Mouse (Mus musculus): Measurements from ENCODE around the gene Bfsp2. TPM values are rescaled to one million over a fixed set of nuclear protein-coding genes. Genes with fewer than 3 reads are reported as not detected.
A peak's percentile ranks its signal among the peaks of the same experiment; 100 is the strongest.

Gene Bfsp2
- polyA plus RNA-seq, 1 experiment from 2014 or later, result 0.24 TPM

DNA sequence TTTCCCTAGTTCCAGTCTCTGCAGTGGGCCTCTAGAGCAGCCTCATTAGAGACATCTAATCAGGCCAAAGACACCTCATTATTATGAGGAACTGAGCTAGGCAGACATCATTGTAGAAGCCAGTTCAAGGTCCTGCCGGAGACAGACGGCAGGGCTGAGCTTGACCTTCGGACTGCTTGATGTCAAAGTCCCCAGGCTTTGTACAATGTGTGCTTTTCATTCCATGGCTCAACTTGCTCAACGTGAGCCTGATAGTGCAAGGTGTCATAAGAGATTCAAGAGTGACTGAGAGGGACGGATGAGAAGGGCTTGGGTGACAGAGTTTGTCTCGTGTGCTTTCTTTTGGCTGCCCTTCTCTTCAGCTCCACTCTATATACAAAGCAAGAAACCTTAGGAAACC is 4.8 kb downstream of the Bfsp2 start:
- Histone ChIP-seq H3K9ac (ENCODE audit: low read length) (no peak overlapping the region), H3K27me3 (replicated peaks; ENCODE audit: control insufficient read depth, insufficient read depth, low read length) (no peaks in the 10 kb centered on the region), H3K36me3 (ENCODE audit: control insufficient read depth, insufficient read depth, low read length) (no peaks in the 10 kb centered on the region), H3K4me3 (ENCODE audit: low read depth, low read length) (no peak overlapping the region), H3K4me2 (ENCODE audit: low read length) (no peak overlapping the region), H3K9me3 (ENCODE audit: control insufficient read depth, low read length) (no peaks in the 10 kb centered on the region), H3K4me1 (replicated peaks; ENCODE audit: control insufficient read depth, insufficient read depth, low read length) (peaks cover 3% of the 10 kb centered on the region; the same call in 1 of the 2 replicates), H3K27ac (ENCODE audit: low read depth) (no peak overlapping the region)
- DNase-seq (ENCODE audit: low spot score) (no peak), ATAC-seq (replicated peaks; ENCODE audit: low FRiP score, low TSS enrichment, low read depth) (no peak; the same call in 1 of the 2 replicates)
- 64% methylated on average over 6 of the region's 6 CpGs for WGBS

DNA sequence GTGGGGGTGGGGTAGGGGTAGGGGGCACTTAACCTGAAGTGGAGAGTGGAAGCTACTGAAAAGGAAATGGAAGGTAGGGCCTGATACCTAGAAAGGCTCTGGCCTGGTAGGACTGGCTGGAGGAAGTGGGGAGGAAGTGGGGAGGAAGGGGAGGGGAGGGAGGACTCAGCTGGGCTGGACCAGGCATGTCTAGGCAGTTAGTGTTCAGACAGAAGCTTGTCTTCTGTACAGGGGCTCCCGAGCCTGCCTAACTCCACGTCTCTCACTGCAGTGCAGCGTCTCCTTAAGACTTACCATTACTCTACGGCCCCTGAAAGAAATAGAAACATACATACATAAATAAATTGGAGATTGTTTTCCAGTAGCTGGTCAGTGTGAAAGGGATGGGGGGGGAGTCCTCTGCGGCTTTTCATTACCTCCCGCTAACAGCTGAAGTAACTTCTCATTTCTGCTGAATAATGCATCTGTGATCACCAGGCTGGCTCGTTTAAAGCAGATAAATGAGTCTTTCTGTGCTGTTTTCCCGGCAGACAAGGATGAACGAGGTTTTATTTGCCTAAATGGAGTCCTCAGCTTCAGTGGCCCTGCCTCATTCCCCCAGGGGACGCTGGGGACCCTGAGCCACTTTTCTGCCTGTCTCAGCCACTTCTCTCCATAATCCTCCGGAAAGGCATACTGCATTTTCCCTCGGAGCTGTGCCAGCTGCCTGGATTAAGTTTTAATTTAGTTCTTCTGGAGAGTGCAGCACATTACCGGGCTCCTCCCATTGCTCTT is 6.1 kb downstream of the Bfsp2 start:
- no peak overlapping the region for H3K9ac ChIP-seq (ENCODE audit: low read length)
- 41% methylated on average over 13 of the region's 13 CpGs for WGBS
- H3K9me3 ChIP-seq (ENCODE audit: control insufficient read depth, low read length), result no peaks in the 10 kb centered on the region
- H3K4me2 ChIP-seq (ENCODE audit: low read length), result no peak overlapping the region
- no peak overlapping the region for H3K27ac ChIP-seq (ENCODE audit: low read depth)
- peaks cover 3% of the 10 kb centered on the region; the same call in 1 of the 2 replicates for H3K4me1 ChIP-seq (replicated peaks; ENCODE audit: control insufficient read depth, insufficient read depth, low read length)
- no peaks in the 10 kb centered on the region for H3K27me3 ChIP-seq (replicated peaks; ENCODE audit: control insufficient read depth, insufficient read depth, low read length)
- no peak overlapping the region for H3K4me3 ChIP-seq (ENCODE audit: low read depth, low read length)
- DNase-seq (ENCODE audit: low spot score), result no peak
- ATAC-seq (replicated peaks; ENCODE audit: low FRiP score, low TSS enrichment, low read depth), result no peak
- H3K36me3 ChIP-seq (ENCODE audit: control insufficient read depth, insufficient read depth, low read length), result no peaks in the 10 kb centered on the region

DNA sequence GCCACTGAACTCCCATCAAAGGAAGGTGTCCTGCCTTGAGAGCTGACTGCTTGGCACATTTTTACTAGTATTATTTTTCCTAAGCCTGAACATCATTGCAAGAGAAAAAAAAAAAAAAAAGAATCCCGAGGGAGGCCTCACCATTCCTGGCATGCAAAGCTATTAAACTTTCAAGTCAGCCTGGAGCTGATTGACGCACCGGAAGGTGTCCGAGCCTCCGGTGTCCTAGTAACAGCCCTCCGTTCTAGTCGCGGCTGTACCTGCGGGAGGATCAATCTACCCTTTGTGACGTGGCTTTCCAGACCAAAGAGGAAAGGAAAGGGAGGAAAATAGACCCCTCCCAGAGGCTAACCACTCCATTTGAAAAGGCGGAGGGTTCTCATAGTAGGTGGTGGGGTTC is 8.4 kb downstream of the Bfsp2 start:
- ATAC-seq (replicated peaks; ENCODE audit: low FRiP score, low TSS enrichment, low read depth) (no peak), DNase-seq (ENCODE audit: low spot score) (no peak)

DNA sequence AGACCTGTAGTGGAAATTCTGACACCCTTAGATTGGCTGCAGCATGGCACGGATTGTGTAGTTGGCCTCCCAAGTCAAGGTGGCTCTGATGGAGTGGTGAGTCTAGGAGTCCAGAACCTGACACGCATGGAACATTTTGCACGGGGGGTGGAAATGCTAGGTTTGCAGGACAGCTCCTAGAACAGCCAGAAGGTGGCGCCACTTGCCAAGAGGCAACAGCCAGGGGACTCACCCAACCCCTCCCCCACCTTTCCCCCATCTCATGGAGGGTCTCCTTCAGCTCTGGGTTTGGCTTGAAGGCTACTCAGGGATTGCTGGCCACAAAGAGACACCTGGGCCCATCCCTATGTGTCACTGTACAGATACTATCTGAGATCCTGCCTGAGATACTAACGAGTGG is 10.7 kb downstream of the Bfsp2 start:
- H3K4me1 ChIP-seq (replicated peaks; ENCODE audit: control insufficient read depth, insufficient read depth, low read length), result peaks cover 2% of the 10 kb centered on the region; the same call in 1 of the 2 replicates
- H3K4me2 ChIP-seq (ENCODE audit: low read length), result no peak overlapping the region
- 74% methylated on average over 5 of the region's 5 CpGs for WGBS
- DNase-seq (ENCODE audit: low spot score), result no peak
- no peaks in the 10 kb centered on the region for H3K36me3 ChIP-seq (ENCODE audit: control insufficient read depth, insufficient read depth, low read length)
- no peak for ATAC-seq (replicated peaks; ENCODE audit: low FRiP score, low TSS enrichment, low read depth)
- no peaks in the 10 kb centered on the region for H3K27me3 ChIP-seq (replicated peaks; ENCODE audit: control insufficient read depth, insufficient read depth, low read length)
- no peaks in the 10 kb centered on the region for H3K9me3 ChIP-seq (ENCODE audit: control insufficient read depth, low read length)
- H3K4me3 ChIP-seq (ENCODE audit: low read depth, low read length), result no peak overlapping the region
- no peak overlapping the region for H3K9ac ChIP-seq (ENCODE audit: low read length)
- H3K27ac ChIP-seq (ENCODE audit: low read depth), result no peak overlapping the region

More for the DNA sequence above, 8.4 kb downstream of the Bfsp2 start:
- Histone ChIP-seq H3K9ac (ENCODE audit: low read length) (no peak overlapping the region), H3K4me1 (replicated peaks; ENCODE audit: control insufficient read depth, insufficient read depth, low read length) (peaks cover 3% of the 10 kb centered on the region; the same call in 1 of the 2 replicates), H3K27me3 (replicated peaks; ENCODE audit: control insufficient read depth, insufficient read depth, low read length) (no peaks in the 10 kb centered on the region), H3K4me2 (ENCODE audit: low read length) (peak overlapping the region; percentile 24; the same call in 1 of the 2 replicates), H3K4me3 (ENCODE audit: low read depth, low read length) (no peak overlapping the region), H3K36me3 (ENCODE audit: control insufficient read depth, insufficient read depth, low read length) (no peaks in the 10 kb centered on the region), H3K9me3 (ENCODE audit: control insufficient read depth, low read length) (no peaks in the 10 kb centered on the region), H3K27ac (ENCODE audit: low read depth) (no peak overlapping the region)
- WGBS, result 20% methylated on average over 11 of the region's 11 CpGs

DNA sequence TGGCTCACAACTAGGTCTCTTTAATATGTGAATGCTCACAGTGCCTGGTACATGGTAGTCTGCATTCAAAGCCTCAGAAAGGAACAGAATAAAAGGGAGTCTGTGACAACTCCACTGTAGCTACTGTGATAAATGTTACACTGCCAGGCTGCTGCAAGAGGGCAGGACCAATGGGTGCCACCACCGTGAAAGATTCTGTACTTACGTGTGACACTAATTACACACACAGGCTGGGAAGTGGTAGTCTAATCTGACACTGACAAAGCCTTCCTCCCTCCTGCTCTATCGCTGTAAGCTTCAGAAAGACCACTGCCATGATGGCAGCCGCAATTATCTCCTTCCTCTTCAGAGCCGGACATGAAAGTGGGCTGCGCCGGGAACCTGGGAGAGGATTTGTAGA is 11.3 kb downstream of the Bfsp2 start:
- WGBS, result 86% methylated on average over 7 of the region's 7 CpGs
- Histone ChIP-seq H3K9ac (ENCODE audit: low read length) (no peak overlapping the region), H3K4me1 (replicated peaks; ENCODE audit: control insufficient read depth, insufficient read depth, low read length) (no peaks in the 10 kb centered on the region; the same call in 1 of the 2 replicates), H3K36me3 (ENCODE audit: control insufficient read depth, insufficient read depth, low read length) (no peaks in the 10 kb centered on the region), H3K9me3 (ENCODE audit: control insufficient read depth, low read length) (no peaks in the 10 kb centered on the region), H3K27ac (ENCODE audit: low read depth) (no peak overlapping the region), H3K4me2 (ENCODE audit: low read length) (no peak overlapping the region), H3K27me3 (replicated peaks; ENCODE audit: control insufficient read depth, insufficient read depth, low read length) (no peaks in the 10 kb centered on the region), H3K4me3 (ENCODE audit: low read depth, low read length) (no peak overlapping the region)
- DNase-seq (ENCODE audit: low spot score) (no peak), ATAC-seq (replicated peaks; ENCODE audit: low FRiP score, low TSS enrichment, low read depth) (no peak)

DNA sequence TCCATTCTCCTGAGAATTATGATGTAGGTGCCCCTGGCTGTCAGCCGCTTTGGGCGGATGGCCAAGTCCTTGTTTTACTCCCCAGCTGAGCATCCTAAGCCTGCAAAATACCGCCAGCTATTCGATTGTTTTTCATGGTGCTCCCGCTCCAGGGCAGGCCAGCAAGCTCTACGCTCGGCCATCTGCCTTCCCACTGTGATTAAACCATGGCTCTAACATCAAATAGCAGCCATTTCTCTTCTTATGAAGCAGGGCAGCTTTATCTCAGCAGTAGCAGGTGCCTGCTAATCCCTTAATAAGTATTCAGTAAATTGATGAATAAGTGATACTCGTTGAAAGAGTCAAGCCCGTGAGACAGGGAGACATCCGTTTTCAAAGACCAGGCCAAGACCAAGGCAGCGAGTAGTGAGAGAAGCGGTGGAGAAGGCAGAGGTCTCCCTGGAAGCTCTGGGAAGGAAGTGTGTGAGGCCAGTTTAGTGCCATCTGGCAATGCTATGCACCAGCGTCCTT is 14.5 kb downstream of the Bfsp2 start:
- DNase-seq (ENCODE audit: low spot score) (no peak), ATAC-seq (replicated peaks; ENCODE audit: low FRiP score, low TSS enrichment, low read depth) (no peak)
- WGBS, result 60% methylated on average over 13 of the region's 13 CpGs
- Histone ChIP-seq H3K4me2 (ENCODE audit: low read length) (no peak overlapping the region), H3K36me3 (ENCODE audit: control insufficient read depth, insufficient read depth, low read length) (no peaks in the 10 kb centered on the region), H3K9me3 (ENCODE audit: control insufficient read depth, low read length) (no peaks in the 10 kb centered on the region), H3K27ac (ENCODE audit: low read depth) (no peak overlapping the region), H3K9ac (ENCODE audit: low read length) (no peak overlapping the region), H3K4me1 (replicated peaks; ENCODE audit: control insufficient read depth, insufficient read depth, low read length) (no peaks in the 10 kb centered on the region; the same call in 1 of the 2 replicates), H3K4me3 (ENCODE audit: low read depth, low read length) (no peak overlapping the region), H3K27me3 (replicated peaks; ENCODE audit: control insufficient read depth, insufficient read depth, low read length) (no peaks in the 10 kb centered on the region)

DNA sequence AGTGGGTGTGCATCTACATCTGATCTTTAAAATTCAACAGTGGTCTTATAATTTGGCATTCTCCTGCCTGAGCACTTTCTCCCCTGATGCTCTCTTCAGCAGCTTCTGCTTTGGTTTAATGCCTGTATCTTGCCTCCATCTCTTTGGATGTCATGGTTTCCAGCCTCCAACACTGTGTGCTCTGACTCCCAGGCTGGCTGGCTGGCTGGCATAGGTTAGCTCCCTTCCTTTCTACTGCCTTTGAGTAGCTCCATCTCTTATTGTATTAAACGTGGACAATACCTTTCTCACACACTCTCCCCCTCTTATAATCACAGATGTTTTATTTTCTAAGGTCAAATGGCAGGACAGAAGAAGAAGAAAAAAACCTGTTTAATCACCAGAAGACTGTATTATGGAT is 14.9 kb downstream of the Bfsp2 start:
- Histone ChIP-seq H3K4me2 (ENCODE audit: low read length) (no peak overlapping the region), H3K9me3 (ENCODE audit: control insufficient read depth, low read length) (no peaks in the 10 kb centered on the region), H3K9ac (ENCODE audit: low read length) (no peak overlapping the region), H3K4me1 (replicated peaks; ENCODE audit: control insufficient read depth, insufficient read depth, low read length) (no peaks in the 10 kb centered on the region; the same call in 1 of the 2 replicates), H3K27me3 (replicated peaks; ENCODE audit: control insufficient read depth, insufficient read depth, low read length) (no peaks in the 10 kb centered on the region), H3K4me3 (ENCODE audit: low read depth, low read length) (no peak overlapping the region), H3K36me3 (ENCODE audit: control insufficient read depth, insufficient read depth, low read length) (no peaks in the 10 kb centered on the region), H3K27ac (ENCODE audit: low read depth) (no peak overlapping the region)
- DNase-seq (ENCODE audit: low spot score) (no peak), ATAC-seq (replicated peaks; ENCODE audit: low FRiP score, low TSS enrichment, low read depth) (no peak)
- WGBS, result 29% methylated on average over 1 of the region's 1 CpGs

DNA sequence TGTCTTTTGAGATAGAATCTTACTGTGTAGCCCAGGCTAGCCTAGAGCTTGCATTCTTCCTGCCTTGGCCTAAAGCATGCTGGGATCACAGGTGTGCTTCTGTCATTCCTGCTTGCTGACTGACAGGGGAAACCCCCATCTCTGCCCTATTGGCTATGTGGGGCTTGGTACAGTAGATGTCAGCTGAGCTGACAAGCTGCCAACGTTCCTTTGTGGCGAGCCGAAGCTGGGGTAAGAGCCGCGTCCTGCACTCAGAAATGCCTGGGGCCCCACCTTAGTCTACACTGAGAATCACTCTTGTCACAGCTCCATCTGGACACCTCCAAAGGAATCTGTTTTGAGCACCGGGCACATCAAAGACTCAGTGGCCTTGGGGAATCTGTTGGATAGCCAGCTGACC is 16.4 kb downstream of the Bfsp2 start:
- H3K27me3 ChIP-seq (replicated peaks; ENCODE audit: control insufficient read depth, insufficient read depth, low read length), result no peaks in the 10 kb centered on the region
- no peak overlapping the region for H3K27ac ChIP-seq (ENCODE audit: low read depth)
- no peaks in the 10 kb centered on the region for H3K36me3 ChIP-seq (ENCODE audit: control insufficient read depth, insufficient read depth, low read length)
- no peak overlapping the region for H3K4me2 ChIP-seq (ENCODE audit: low read length)
- ATAC-seq (replicated peaks; ENCODE audit: low FRiP score, low TSS enrichment, low read depth), result no peak
- no peak overlapping the region for H3K4me3 ChIP-seq (ENCODE audit: low read depth, low read length)
- no peaks in the 10 kb centered on the region; the same call in 1 of the 2 replicates for H3K4me1 ChIP-seq (replicated peaks; ENCODE audit: control insufficient read depth, insufficient read depth, low read length)
- DNase-seq (ENCODE audit: low spot score), result no peak
- no peak overlapping the region for H3K9ac ChIP-seq (ENCODE audit: low read length)
- WGBS, result 86% methylated on average over 6 of the region's 6 CpGs
- H3K9me3 ChIP-seq (ENCODE audit: control insufficient read depth, low read length), result no peaks in the 10 kb centered on the region

DNA sequence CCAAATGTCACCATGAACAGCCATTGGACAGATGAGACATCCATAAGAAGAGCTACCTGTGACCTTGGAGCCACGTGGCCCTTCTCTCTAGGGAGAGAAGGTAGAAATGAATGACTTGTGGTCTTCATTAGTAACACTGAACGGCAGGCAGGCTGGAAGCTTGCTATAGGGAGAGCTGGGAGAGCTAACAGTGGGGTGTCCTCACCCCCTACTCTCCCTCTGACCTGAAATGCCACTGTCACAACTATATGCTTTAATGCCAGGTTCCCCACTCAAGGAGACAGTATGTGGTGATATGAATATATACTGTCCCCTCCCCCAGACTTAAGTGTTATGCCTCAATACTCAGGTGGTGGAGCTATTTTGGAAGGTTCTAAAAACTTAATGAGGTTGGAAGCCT is 20.4 kb downstream of the Bfsp2 start:
- DNase-seq (ENCODE audit: low spot score) (no peak), ATAC-seq (replicated peaks; ENCODE audit: low FRiP score, low TSS enrichment, low read depth) (no peak)
- Histone ChIP-seq H3K4me3 (ENCODE audit: low read depth, low read length) (no peak overlapping the region), H3K9me3 (ENCODE audit: control insufficient read depth, low read length) (no peaks in the 10 kb centered on the region), H3K27me3 (replicated peaks; ENCODE audit: control insufficient read depth, insufficient read depth, low read length) (no peaks in the 10 kb centered on the region), H3K4me2 (ENCODE audit: low read length) (no peak overlapping the region), H3K9ac (ENCODE audit: low read length) (no peak overlapping the region), H3K27ac (ENCODE audit: low read depth) (no peak overlapping the region), H3K4me1 (replicated peaks; ENCODE audit: control insufficient read depth, insufficient read depth, low read length) (no peaks in the 10 kb centered on the region), H3K36me3 (ENCODE audit: control insufficient read depth, insufficient read depth, low read length) (no peaks in the 10 kb centered on the region)
- WGBS, result 57% methylated on average over 2 of the region's 2 CpGs

All from intestine, embryonic 14.5 days (tissue).